Mouse (Mus musculus): ENCODE measurements at regions not wholly inside any gene's neighbourhood (a gene's known extent, or its start where the extent isn't known, plus 50 kb on each side); places are given as distances from the start of the nearest gene placed in this dataset.
"Not testable (repeated sequence)": the region's sequence is repeated elsewhere in the genome, so short reads cannot be mapped to it uniquely, and the experiment has no call there.

DNA sequence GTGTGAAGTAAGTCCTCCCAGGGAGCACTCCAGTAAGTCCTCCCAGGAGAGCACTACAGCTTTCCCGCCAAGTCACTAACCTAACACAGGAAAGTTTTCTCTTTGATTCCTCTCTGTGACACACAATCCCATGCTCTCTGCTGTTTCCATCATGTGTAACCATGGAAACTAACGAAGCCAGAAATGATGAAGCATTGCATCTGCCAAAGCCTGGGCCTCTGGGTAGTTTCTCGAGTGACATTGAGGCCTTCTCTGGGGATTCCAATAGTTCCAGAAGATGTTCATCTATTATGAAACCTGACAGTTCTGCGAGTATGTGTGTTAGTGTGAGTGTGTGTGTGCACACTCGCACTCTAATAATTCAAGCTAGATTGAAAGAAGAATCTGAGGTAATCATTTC lies 140.7 kb upstream of the Zfp637 start:
- ATAC-seq (replicated peaks; ENCODE audit: low FRiP score, low TSS enrichment, poor library complexity, severe bottlenecking), result no peak

GRCm38 (mm10) chr6:117701547-117701946 lies 139.4 kb upstream of the Zfp637 start:
- no peak for ATAC-seq (replicated peaks; ENCODE audit: low FRiP score, low TSS enrichment, poor library complexity, severe bottlenecking)

DNA sequence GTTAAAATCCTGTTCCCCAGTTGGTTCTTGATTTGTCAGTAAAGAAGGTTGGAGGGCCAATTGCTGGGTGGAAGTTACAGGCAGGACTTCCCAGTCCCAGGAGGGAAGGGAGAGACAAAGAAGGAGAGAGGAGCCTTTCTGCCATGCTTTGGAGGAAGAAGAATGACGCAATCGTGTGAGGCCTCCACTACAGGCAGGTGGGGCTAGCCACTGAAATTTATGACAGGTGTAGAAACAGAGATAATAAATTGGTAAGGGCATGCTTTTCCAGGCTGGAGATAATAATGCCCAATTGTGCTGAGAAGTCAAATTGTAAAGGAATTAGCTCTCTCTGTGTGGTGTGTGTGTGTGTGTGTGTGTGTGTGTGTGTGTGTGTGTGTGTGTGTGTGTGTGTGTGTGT lies 135.0 kb upstream of the Zfp637 start:
- no peak for ATAC-seq (replicated peaks; ENCODE audit: low FRiP score, low TSS enrichment, poor library complexity, severe bottlenecking)

GRCm38 (mm10) chr6:117709212-117709611 lies 131.8 kb upstream of the Zfp637 start:
- no peak for ATAC-seq (replicated peaks; ENCODE audit: low FRiP score, low TSS enrichment, poor library complexity, severe bottlenecking)

- no peak for ATAC-seq (replicated peaks; ENCODE audit: low FRiP score, low TSS enrichment, poor library complexity, severe bottlenecking)
Measured at GRCm38 (mm10) chr6:117715056-117715777, 125.8 kb upstream of the Zfp637 start.

GRCm38 (mm10) chr6:117716422-117716821 lies 124.6 kb upstream of the Zfp637 start:
- ATAC-seq (replicated peaks; ENCODE audit: low FRiP score, low TSS enrichment, poor library complexity, severe bottlenecking), result not testable (repeated sequence)

DNA sequence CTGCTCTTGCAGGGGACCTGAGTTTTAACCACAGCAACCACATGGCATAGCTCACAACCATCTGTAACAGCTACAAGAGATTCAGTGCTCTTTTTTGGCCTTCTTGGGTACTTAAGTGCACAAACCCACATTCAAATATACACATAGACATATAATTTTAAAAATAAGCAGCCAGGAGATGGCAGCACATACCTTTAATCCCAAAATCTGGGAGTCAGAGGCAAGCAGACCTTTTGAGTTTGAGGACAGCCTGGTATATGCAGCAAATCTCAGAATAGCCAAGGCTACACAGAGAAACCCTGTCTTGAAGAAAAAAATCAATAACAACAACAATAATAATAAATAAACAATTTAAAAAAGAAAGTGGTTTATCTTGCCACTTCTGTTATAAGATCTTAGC lies 88.6 kb upstream of the Zfp637 start:
- not testable (repeated sequence) for ATAC-seq (replicated peaks; ENCODE audit: low FRiP score, low TSS enrichment, poor library complexity, severe bottlenecking)

- ATAC-seq (replicated peaks; ENCODE audit: low FRiP score, low TSS enrichment, poor library complexity, severe bottlenecking), result not testable (repeated sequence)
Measured at GRCm38 (mm10) chr6:117755682-117756081, 85.3 kb upstream of the Zfp637 start.

DNA sequence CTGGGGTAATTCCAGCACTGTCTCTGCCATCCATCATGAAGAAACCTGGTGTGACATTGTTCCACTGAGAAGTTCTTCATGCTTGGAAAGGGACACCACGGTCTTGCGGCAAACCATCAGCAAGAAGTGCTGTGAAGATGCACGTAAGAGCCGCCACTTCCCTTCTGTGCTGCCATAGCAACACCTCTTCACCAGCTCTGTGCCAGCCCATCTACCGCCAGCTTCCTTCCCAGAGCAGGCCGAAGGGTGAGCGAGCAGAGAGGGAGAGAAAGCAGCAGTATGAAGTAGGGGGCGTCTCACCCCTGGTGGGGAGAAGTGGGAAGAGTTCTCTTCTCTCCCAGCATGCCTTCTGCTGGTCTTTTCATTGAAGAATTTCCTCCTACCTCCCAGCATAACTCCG lies 84.8 kb upstream of the Zfp637 start:
- ATAC-seq (replicated peaks; ENCODE audit: low FRiP score, low TSS enrichment, poor library complexity, severe bottlenecking), result no peak

- ATAC-seq (replicated peaks; ENCODE audit: low FRiP score, low TSS enrichment, poor library complexity, severe bottlenecking), result not testable (repeated sequence)
Measured at GRCm38 (mm10) chr6:117758516-117758915, 82.5 kb upstream of the Zfp637 start.

- ATAC-seq (replicated peaks; ENCODE audit: low FRiP score, low TSS enrichment, poor library complexity, severe bottlenecking), result no peak
Measured at GRCm38 (mm10) chr6:117771506-117771905, 69.5 kb upstream of the Zfp637 start.

- no peak for ATAC-seq (replicated peaks; ENCODE audit: low FRiP score, low TSS enrichment, poor library complexity, severe bottlenecking)
Measured at GRCm38 (mm10) chr6:117772396-117772795, 68.6 kb upstream of the Zfp637 start.

GRCm38 (mm10) chr6:117775304-117776050 lies 65.5 kb upstream of the Zfp637 start:
- ATAC-seq (replicated peaks; ENCODE audit: low FRiP score, low TSS enrichment, poor library complexity, severe bottlenecking), result no peak

DNA sequence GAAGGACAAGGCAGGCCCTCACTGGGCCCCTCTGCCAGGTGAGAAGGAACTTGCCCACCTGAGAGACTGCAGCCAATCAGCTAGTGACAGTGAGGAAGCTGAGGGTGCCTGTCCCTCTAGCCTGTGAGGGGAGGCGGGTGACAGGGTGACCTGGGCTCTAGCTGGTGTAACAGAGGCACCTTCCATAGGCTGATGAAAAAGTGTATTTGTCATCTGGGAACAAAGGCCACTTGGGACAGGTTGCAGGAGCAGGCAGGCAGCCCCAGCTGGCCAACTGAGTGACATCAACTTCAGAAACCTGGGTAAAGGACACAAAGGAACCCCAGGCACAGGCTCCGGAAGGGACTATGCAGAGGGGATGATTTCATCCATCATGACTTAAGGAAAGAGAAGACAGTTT lies 63.0 kb upstream of the Zfp637 start:
- no peak for ATAC-seq (replicated peaks; ENCODE audit: low FRiP score, low TSS enrichment, poor library complexity, severe bottlenecking)

GRCm38 (mm10) chr6:117778481-117778880 lies 62.5 kb upstream of the Zfp637 start:
- ATAC-seq (replicated peaks; ENCODE audit: low FRiP score, low TSS enrichment, poor library complexity, severe bottlenecking), result no peak

- ATAC-seq (replicated peaks; ENCODE audit: low FRiP score, low TSS enrichment, poor library complexity, severe bottlenecking), result no peak
Measured at GRCm38 (mm10) chr6:117779020-117779419, 62.0 kb upstream of the Zfp637 start.

- no peak for ATAC-seq (replicated peaks; ENCODE audit: low FRiP score, low TSS enrichment, poor library complexity, severe bottlenecking)
Measured at GRCm38 (mm10) chr6:117788580-117789540, 52.1 kb upstream of the Zfp637 start.

DNA sequence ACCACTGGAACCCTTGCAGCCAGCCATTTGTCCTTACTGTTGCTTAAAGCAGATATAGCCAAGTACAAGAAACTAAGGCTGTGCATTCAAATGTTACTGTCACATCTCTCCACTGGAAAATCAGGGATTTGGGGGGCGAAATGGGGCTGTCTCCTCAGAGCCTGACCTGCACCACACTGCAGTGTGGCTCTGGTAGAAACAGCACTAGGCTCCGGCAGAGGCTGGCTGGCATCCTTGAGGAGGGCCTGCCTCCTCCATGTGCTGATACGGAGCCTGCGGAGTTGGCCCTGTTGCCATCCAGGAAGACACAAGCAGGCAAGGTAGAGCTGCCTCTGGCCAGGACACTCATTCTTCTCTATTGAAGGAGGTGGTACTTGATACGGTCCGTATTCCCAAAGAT lies 50.4 kb upstream of the Zfp637 start:
- ATAC-seq (replicated peaks; ENCODE audit: low FRiP score, low TSS enrichment, poor library complexity, severe bottlenecking), result no peak
